Mouse (Mus musculus) cerebellum, adult 18-20 months (tissue): ENCODE results near the gene Dnah5.

Experiments used
- DNase-seq, 2 experiments: peaks; one replicate each; pipeline ENCODE4 v3.0.0; 2021

The Dnah5 gene

GRCm38 (mm10) chr15:28203111-28204075 is at the start of gene Dnah5:
Gene Dnah5 (plus strand): TSS chr15:28203752.
- DNase-seq = no peak

GRCm38 (mm10) chr15:28154822-28155501 is 48.6 kb upstream of the Dnah5 start:
- DNase-seq = peak; percentile 40 to 44

GRCm38 (mm10) chr15:28158771-28159489 is 44.6 kb upstream of the Dnah5 start:
- peak; percentile 52 to 63 for DNase-seq

GRCm38 (mm10) chr15:28162291-28162690 is 41.3 kb upstream of the Dnah5 start:
- no peak for DNase-seq

- DNase-seq = no peak
Observed at GRCm38 (mm10) chr15:28165234-28165633, 38.3 kb upstream of the Dnah5 start.

- DNase-seq = no peak
Observed at GRCm38 (mm10) chr15:28166090-28166489, 37.5 kb upstream of the Dnah5 start.

GRCm38 (mm10) chr15:28178951-28179350 is 24.6 kb upstream of the Dnah5 start:
- DNase-seq = no peak

- DNase-seq = no peak
Observed at GRCm38 (mm10) chr15:28179556-28179955, 24.0 kb upstream of the Dnah5 start.

GRCm38 (mm10) chr15:28181862-28182261 is 21.7 kb upstream of the Dnah5 start:
- peak; percentile 78 to 86 for DNase-seq

- DNase-seq = no peak
Observed at GRCm38 (mm10) chr15:28182567-28182966, 21.0 kb upstream of the Dnah5 start.

- DNase-seq = peak; percentile 67 to 79
Observed at GRCm38 (mm10) chr15:28187472-28188360, 15.8 kb upstream of the Dnah5 start.

- DNase-seq = no peak
Observed at GRCm38 (mm10) chr15:28188361-28189011, 15.1 kb upstream of the Dnah5 start.

- DNase-seq = no peak
Observed at GRCm38 (mm10) chr15:28189668-28190067, 13.9 kb upstream of the Dnah5 start.

- no peak for DNase-seq
Observed at GRCm38 (mm10) chr15:28198609-28199008, 4.9 kb upstream of the Dnah5 start.

- DNase-seq = no peak
Observed at GRCm38 (mm10) chr15:28204626-28205025, 1.1 kb downstream of the Dnah5 start.

- DNase-seq = no peak
Observed at GRCm38 (mm10) chr15:28207545-28207944, 4.0 kb downstream of the Dnah5 start.

GRCm38 (mm10) chr15:28213057-28213456 is 9.5 kb downstream of the Dnah5 start:
- DNase-seq = no peak

GRCm38 (mm10) chr15:28216358-28216757 is 12.8 kb downstream of the Dnah5 start:
- no peak for DNase-seq

- DNase-seq = no peak
Observed at GRCm38 (mm10) chr15:28227316-28227715, 23.8 kb downstream of the Dnah5 start.

GRCm38 (mm10) chr15:28260250-28260649 is 56.7 kb downstream of the Dnah5 start:
- DNase-seq = no peak

GRCm38 (mm10) chr15:28299438-28299837 is 95.9 kb downstream of the Dnah5 start:
- DNase-seq = no peak

GRCm38 (mm10) chr15:28307131-28307530 is 103.6 kb downstream of the Dnah5 start:
- DNase-seq = no peak
